Mouse (Mus musculus): ENCODE measurements around the gene Rplp2.
"Not testable (repeated sequence)": the region's sequence is repeated elsewhere in the genome, so short reads cannot be mapped to it uniquely, and the experiment has no call there.

The Rplp2 gene

GRCm38 (mm10) chr7:141447110-141447991 lies at the start of gene Rplp2:
TSS of gene Rplp2 (plus strand) at chr7:141447370.
- DNase-seq: peak; percentile 95 to 96

- peak; percentile 68 to 69 for DNase-seq
These were observed 43.9 kb upstream of the Rplp2 start for GRCm38 (mm10) chr7:141403305-141403704.

GRCm38 (mm10) chr7:141405466-141405865 lies 41.7 kb upstream of the Rplp2 start:
- no peak for DNase-seq

- DNase-seq: not testable (repeated sequence)
These were observed 39.5 kb upstream of the Rplp2 start for GRCm38 (mm10) chr7:141407670-141408069.

- peak; percentile 86 to 88 for DNase-seq
These were observed 38.3 kb upstream of the Rplp2 start for GRCm38 (mm10) chr7:141408833-141409232.

GRCm38 (mm10) chr7:141410631-141411030 lies 36.5 kb upstream of the Rplp2 start:
- DNase-seq: no peak

- DNase-seq: no peak
These were observed 35.5 kb upstream of the Rplp2 start for GRCm38 (mm10) chr7:141411667-141412066.

GRCm38 (mm10) chr7:141413331-141413730 lies 33.8 kb upstream of the Rplp2 start:
- DNase-seq: no peak

- peak; percentile 99 for DNase-seq
These were observed 33.2 kb upstream of the Rplp2 start, which contains the start of gene Gatd1 for GRCm38 (mm10) chr7:141413809-141414584. TSS of gene Gatd1 (minus strand) at chr7:141414136.

GRCm38 (mm10) chr7:141416144-141416841 lies 30.9 kb upstream of the Rplp2 start:
- DNase-seq: no peak

- no peak for DNase-seq
These were observed 29.2 kb upstream of the Rplp2 start for GRCm38 (mm10) chr7:141417731-141418681.

- no peak for DNase-seq
These were observed 28.2 kb upstream of the Rplp2 start for GRCm38 (mm10) chr7:141418970-141419369.

- DNase-seq: no peak
These were observed 27.0 kb upstream of the Rplp2 start for GRCm38 (mm10) chr7:141420030-141420702.

- DNase-seq: no peak
These were observed 23.4 kb upstream of the Rplp2 start for GRCm38 (mm10) chr7:141423811-141424210.

- DNase-seq: no peak
These were observed 20.0 kb upstream of the Rplp2 start for GRCm38 (mm10) chr7:141426948-141427730.

GRCm38 (mm10) chr7:141428701-141429100 lies 18.5 kb upstream of the Rplp2 start:
- DNase-seq: no peak

GRCm38 (mm10) chr7:141429310-141429709 lies 17.9 kb upstream of the Rplp2 start, which contains the start of gene Cend1:
TSS of gene Cend1 (minus strand) at chr7:141429491.
- no peak for DNase-seq

- DNase-seq: no peak
These were observed 17.2 kb upstream of the Rplp2 start for GRCm38 (mm10) chr7:141429840-141430584.

GRCm38 (mm10) chr7:141430585-141431240 lies 16.5 kb upstream of the Rplp2 start:
- DNase-seq: no peak
